Mouse (Mus musculus) c-Kit-positive CD71-positive TER-119-negative erythroid progenitor cells, embryonic 14.5 days (primary cell): Measurements from ENCODE around the gene 5730522E02Rik.

Source experiments
- DNase-seq: peaks from one replicate; pipeline ENCODE4 v3.0.0-alpha.2; 2013; ENCODE audit warnings: low read depth

5730522E02Rik gene

DNA sequence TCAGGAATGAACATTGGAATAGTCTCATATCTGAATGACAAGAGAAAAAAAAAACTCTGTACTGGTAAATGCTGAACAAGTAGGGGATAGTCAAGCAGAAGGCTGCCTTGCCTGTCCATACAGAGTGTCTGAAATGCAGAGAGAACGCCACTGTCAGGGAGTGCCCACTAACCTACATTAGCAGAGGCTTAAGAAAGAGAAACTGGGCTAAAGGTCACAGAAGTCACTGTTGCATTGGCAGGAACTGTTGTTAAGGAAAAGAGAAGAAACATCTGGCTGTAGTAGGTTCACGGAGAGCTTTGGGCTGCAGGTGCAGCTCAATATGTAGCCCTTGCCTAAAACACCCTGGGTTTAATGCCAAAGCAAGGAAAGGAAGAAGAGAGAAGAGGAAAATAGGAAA is 82.2 kb downstream of the 5730522E02Rik start:
- no peak for DNase-seq

DNA sequence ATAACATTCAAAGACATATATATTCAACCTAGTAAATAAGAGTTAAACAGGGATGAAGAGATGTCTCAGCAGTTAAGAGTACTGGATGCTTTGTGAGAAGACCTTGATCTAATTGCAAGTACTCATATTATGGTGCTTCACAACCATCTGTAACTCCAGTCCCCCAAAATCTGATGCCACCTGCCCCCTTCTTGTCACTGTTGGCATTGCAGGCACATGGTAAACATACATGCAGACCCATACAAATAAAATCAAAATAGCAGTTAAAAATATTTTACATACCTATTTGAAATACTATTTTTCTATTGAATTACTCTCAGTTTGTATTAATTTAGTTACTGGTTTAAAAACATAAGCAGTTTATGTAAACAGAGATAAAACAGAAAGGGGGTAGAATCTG is 84.6 kb downstream of the 5730522E02Rik start:
- DNase-seq, result no peak

DNA sequence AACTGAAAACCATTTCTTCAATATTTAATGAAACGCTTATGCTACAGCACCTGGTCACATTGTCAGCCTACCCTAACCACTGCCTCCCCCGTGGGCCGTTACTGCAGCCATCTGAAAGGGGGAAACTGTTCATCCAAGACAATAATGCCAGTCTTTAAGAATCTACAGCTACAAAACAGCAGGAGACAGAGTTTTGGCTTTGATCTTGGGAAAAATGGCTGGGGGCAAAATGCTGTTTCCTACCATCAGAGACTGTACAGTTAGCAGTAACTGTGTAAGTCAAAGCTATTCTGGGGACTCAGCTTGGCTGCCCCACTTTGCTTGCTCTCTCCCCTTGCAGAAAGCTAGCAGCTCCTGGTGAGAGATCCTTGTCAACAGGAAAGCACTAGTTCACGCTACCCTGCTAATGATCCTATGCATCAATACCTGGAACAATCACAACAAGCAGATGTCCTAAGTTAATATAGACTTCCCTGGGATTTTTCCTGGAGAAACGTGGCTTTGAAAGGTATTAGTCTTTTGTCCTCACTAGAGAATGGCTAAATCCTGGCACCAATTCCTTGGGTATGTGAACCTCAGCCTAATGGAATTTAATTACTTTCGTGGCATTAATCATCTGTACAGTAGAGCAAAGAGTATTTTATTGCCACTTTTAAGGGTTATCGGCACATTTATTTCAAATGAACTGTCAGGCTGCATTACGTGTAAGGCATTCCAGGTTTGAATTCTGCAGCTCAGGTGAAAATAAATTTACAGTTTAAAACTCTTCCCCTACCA is 89.6 kb downstream of the 5730522E02Rik start:
- no peak for DNase-seq

DNA sequence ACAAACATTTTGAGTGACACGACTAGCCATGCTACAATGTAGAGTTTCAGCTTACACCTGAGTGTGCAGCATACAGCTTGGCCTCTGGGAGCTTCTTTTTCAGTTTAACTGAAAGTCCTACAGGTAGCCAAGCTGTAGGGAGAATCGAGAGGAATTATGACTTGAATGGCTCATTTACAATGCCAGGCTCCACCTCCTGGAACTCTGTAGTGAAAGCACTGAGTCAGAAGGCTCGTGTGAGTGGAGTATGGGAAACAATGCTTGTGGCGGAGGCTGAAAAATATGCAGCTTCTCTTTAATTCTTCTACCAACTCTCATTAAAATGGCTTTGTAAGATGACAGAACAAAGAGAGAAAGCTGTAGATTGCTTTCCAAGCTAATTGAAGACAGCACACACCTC is 92.9 kb downstream of the 5730522E02Rik start:
- no peak for DNase-seq

DNA sequence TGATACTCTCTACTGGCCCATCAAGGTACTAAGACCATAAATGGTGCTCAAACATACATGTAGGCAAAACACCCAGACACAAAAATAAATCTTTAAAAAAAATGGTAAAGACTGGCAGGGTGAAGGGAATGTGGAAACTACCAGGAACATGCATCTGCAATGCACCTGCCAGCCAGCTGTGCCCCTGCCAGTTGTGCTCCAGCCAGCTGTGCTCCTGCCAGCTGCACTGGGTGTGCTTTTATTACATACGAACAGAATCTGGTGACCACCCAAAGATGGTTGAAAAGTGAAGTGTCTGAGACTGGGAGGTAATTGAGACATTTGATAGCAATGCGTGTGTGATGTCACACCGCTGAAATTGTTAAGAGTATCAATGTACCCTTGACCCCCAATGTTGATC is 98.4 kb downstream of the 5730522E02Rik start:
- DNase-seq, result no peak

DNA sequence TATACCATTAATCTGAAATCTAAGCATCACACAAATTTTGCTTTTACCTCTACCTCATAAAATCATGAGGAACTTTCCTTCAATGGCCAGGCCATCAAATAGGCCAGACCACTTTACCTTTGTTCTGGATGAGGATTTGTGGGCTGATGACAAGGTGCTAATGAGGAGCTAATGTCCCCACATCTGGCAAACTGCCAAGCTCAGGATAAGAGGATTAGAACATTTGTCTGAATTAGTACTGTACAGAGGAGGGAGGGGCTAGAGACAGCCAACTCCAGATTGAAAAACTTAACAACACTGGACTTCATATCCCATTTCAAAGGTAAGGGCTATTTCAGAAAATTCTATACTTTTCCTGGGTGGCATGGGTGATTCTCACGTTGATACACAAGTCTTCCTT is 101.9 kb downstream of the 5730522E02Rik start:
- DNase-seq, result no peak

DNA sequence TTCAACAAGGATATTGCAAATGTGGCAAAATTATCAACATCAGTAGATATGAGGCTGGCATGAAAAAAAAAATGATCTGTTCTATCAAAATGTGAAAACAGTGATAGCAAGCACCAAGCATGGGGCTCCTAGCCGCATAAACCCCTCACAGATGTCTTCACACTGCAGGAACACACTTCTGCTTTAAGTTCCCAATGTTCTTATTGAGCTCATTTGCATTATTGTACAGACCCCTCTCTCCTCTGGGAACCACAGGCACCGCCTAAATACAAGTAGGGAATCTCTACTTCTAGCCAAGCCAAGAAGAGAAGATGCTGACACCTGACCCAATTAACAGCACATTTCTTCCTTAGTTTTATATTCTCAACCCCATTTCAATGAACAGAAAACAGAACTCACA is 105.9 kb downstream of the 5730522E02Rik start:
- no peak for DNase-seq

DNA sequence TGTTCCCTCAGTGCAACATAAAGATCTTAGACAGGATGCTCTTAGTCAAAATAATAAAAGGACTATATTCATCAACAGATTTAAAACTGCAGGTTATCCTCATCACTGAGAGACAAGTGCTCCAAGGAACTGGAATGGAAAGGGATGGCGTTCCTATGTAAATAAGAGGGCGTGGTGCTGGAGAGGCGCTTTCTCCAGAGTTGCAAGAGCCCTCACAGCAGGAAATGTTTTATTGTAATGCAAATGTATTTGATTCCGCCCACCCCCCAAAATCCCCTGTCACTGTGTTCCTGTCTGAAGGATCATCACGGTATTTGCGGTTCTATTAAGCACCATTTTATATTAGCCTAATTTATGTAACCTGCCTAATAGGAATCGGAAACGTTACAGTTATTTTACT is 106.9 kb downstream of the 5730522E02Rik start:
- no peak for DNase-seq

DNA sequence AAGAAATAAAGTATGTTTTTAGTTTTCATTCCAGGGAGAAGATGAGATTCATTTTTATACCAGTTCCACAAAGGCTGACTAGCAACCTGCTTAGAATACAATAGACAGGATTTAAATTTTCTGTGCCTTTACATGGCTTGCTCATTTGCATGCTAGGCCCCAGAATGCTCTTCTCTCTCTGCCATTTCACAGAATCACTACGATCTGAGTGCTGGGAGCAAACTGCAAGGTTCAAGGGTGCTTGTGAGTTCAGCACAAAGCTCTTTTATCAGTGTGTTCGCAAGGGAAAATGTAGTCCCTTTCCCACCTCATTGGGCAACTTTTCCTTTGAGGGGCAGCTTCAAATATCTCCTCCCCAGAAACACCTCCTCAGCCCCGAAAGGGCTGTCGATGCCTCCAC is 107.7 kb downstream of the 5730522E02Rik start:
- DNase-seq, result no peak

DNA sequence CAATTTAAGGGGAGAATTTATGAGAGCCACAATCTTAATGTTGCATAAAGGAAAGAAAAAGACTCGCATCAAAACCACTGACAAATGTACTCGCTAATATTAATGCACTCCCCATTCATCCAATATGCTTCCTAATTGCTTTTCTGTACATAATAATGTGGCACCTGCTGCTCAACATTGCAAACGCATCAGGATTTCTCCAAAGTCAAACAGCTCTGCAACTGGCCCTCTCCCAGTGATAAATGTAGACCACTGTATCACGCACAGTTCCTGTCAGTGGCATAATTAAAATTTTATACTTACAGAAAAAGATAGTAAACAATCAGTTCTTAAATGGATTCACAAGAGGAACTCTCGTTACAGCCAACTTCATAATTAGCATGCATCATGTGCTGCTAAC is 110.5 kb downstream of the 5730522E02Rik start:
- no peak for DNase-seq

DNA sequence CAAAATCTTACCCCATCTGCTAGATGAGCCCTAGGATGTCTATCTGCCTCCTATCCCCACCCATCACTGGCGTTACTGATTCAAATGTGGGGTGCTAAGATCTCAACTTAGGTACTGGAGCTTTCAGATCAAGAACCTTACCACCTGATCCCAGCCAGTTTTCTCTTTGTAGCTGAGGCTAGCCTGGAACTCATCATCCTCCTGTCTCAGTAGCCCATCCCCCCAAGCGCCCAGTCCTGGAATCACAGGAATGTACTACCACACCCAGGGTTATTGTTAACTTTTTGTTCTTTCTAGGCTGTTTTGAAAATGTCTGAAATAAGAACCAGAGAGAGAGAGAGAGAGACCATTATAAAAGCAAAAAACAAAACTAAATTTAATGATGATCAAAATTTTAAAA is 111.6 kb downstream of the 5730522E02Rik start:
- DNase-seq, result no peak

DNA sequence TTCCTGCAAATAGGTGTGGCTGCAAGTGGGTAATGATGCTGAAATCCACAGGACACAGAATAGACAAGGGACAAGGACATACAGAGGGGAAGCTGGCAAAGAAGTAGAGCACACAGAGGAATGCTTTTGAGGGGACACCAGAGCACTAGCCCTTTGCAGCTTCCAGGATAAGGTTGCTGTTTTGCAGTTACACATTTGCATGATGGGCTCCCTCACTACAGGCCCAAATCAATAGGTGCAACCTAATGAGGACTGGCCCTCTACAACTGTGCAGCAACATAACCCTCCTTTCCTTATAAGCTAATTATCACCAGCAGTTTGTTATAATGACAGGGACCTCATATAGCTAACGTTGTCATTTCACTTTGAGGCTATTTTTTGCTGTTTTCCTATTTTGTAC is 114.5 kb downstream of the 5730522E02Rik start:
- DNase-seq, result no peak

DNA sequence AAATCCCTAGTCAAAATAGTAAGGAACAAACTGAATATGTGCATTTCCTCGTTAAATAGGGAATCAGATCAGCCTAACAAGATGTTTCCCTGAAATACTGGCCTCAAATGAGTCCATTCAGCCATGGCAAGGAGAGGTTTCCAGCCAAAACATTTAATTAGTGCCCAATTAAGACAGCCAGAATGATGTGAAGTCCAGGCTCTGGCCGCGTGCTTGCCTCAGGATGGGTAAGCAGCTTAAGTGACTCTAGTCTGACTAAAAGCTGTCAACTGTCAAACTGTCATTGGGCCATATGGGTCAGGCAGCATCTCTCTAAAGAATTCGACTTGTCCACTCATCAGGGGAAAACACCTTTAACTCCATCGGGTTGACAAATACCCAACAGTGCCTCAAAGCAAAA is 121.6 kb downstream of the 5730522E02Rik start:
- no peak for DNase-seq

DNA sequence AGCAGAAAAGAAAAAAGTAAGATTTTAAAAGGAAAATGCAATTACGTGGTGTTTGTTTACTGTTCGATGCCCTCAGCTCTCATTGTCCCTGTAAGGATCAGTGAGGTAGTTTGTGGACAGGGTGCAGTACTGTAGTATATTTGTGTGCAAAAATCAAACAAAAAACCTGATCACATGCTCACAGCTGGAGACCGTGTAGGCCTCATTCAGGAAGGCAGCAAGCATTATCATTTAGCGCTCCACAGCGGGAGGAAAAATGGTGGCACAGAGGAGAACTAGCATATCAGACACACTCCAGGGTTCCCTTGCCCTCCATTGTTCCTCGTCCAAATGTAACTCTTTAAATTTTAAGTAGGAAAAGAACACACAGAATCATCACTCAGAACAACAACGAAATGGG is 123.9 kb downstream of the 5730522E02Rik start:
- no peak for DNase-seq

DNA sequence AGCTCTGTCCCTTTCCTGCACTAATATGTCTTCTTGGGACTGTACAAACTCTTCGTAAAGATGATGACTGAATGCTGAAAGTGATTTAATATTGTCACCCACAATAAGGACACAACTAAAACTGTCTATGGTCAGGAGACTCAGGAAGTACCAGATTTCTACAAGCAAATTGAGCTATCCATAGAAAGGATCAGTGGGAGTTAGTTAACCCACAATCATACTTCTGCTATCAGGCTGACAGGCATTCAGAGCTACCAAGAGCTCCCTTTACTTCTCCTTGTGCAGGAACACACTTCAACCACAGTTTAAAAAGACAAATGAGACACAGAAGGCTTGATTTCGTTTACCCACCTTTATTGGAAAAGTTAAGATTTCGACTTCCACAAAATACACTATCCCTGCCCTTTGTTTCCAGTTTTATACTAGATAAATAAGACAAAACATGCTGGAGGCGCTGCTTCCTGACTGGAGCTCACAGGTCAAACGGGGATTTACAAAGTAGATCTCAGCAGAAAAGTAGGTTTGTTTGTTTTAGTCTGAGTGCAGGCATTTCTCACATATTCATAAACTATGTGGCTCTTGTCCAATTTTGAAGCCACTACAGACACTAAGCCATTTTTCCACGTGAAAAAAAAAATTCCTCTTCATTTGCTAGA is 125.1 kb downstream of the 5730522E02Rik start:
- DNase-seq, result no peak

DNA sequence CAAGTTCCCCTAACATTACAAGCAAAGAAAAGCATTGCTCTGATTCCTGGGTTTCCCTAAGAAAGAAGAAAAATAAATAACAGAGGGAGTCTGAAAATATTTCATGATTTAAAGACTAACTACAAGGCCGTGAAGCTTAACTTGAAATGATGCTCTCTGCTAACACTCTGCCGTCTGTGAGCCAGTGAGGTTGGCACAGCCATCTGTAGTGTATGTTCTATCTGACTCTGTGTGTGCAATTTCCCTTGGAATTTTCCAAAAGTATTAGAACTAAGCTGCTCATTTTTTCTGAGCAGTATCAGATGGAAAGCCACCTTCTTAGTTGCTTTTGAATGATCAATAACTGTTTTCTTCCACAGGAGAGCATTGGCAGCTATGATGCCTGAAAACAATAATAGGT is 134.2 kb downstream of the 5730522E02Rik start:
- no peak for DNase-seq

DNA sequence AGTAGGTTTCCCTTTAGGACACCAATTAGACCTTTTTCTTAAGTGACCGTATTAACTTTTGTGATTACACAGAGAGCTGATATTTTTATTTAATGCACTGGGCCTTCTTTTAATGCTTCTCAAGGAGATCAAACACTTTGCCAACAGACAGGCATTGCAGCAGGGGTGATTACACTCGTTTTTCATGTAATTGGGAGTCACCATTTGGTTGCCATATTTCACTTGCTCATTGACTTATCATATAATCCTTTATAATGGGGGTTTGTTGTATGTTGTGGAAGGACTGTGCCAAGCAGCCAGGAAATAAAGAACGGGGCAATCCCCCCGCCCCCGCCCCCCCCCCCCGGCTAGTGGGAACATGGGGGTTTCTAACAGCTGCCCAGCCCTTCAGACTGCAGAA is 135.0 kb downstream of the 5730522E02Rik start:
- no peak for DNase-seq

DNA sequence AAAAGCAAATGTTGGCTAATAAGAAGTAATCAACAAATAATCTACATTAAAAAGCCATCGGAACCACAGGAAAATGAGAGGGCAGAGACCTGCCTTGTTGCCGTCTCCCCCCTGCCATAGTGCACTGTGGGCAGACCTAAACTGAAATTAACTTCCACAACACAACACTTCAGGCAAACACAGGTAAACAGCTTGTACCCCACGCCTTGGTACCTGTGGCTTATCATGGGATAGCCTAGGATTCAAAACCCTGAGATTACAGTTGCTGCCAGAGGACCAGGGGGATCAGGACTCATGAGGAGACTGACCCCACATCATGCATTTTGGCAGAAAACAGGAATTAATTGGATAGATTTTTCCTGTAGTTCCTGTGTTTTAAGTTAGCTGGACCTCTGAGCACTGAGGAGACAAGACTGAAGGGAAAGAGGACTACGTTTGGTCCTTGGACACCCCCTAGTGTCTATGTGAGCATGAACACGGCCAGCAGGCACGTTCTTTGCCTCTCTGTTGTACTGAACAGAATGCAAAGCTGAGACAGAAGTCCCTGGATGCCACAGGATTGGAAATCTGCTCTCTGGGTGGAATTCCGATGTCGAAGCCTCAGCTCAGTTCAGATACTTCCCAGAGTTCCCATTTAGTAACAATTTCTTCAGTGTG is 136.8 kb downstream of the 5730522E02Rik start:
- DNase-seq, result no peak

DNA sequence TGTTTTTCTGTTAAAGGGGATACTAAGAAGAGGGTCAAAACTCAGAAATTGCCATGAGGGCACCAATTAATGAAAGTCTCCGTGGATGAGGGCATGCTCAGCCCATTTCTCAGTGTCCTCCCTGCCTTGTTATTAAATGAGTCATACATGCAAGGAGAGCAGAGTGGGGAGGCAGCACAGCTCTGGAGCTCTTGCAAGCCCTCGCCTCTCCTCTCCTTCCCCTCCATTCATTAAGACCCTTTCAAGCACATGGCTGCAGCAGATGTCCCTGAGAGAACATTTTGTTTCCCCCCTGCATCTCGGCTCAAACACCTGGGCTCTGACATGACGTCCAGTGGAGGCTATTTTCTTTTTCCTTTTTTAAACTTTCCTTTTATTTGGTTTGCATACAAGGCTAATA is 138.5 kb downstream of the 5730522E02Rik start:
- DNase-seq, result no peak

DNA sequence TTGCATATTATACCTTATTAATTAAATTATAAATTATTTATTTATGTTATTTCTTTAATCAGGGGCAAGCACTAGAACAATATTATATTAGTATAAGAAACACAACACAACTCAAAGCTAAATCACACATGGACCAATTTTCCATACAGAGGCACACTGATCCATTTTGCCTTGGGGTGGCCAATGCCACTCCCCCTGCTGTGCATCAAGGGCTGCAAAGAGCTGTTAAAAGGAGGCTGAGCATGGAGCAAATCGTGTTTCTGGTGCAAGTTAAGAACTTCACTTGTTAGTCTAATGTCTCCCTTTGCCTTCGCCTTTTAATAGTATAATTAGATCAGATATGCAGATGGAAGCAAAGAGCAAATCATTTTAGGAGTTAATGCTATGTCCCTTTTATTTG is 147.3 kb downstream of the 5730522E02Rik start:
- DNase-seq, result no peak

DNA sequence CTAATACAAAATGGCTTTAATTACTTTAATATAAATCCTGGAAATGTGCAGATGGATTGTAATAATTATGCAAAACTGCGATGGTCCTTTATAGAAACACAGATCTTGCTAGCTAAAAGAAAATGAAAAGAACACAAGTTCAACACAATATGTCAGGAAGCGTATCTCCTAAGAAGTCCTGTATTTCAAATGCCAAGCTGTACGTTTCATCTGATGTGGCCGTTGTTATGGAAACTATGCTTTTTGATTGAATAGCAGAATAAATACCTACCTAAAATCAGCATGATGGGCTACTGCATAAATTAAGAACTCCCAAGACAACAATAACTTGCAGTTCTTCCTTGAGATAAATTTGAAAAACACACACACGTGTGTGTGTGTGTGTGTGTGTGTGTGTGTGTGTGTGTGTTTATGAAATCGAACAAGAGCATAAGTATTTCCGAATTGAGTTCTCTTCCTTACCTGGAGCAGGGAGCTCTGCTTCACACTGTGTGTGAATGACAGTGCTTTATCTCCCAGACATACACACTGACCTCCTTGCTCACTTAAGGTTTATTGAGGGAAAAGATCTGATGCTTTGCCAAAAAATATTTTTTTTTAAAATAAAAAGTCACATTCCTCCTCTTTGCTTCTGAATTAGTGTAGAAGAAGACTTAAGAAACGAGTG is 149.0 kb downstream of the 5730522E02Rik start:
- no peak for DNase-seq

DNA sequence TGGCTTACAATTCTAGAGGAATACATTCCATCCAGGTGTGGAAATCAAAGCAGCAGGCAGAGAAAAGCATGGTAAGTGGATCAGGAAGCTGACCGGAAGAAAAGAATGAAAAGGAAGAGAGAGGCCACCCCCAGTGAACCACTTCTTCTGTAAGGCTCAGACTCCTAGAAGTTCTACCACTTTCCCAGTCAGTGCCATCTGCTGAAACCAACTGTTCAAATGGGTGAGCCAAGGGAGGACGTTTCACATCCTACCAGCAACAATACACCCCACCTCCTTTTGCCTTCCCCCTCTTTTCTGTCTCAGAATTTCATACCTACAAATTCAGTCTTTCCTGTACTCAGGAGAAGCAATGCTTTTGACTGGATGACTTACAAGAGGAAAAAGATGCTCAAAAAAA is 197.0 kb downstream of the 5730522E02Rik start:
- DNase-seq, result no peak

DNA sequence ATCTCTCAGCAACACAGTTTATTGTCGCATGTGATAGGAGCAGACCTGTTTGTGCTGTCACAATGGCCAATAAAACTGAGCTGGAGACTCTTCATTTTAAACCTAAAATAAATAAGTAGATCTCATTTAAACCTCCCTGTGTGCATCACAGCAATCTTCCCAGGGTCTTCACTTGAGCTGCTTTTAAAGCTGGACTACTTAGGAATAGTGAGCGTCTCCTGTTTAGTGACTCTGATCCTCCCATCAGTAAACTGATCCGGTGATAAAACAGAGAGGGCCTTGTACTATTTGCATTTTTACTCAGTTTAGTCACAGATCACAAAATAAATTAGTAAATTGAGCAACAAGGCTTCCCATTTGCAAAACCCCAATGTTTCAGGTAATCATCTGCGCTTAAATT is 206.5 kb downstream of the 5730522E02Rik start:
- DNase-seq, result no peak
